Mouse (Mus musculus): ENCODE data around the gene Mkks. TPM values are rescaled to one million over a fixed set of nuclear protein-coding genes. Genes with fewer than 3 reads are reported as not detected.

Mkks gene
- polyA plus RNA-seq, 1 experiment, result 5.0 TPM

GRCm38 (mm10) chr2:136835882-136836281 lies 55.3 kb downstream of the Mkks start:
- no peak overlapping the region for H3K27ac ChIP-seq (ENCODE audit: insufficient read depth, low read depth, low read length)
- TF ChIP-seq CTCF (IDR thresholded peaks at IDR 0.05; ENCODE audit: extremely low read depth, insufficient read length, insufficient replicate concordance, low read depth, low read length) (no peak), POLR2A (IDR thresholded peaks at IDR 0.05; ENCODE audit: low read depth, low read length) (no peak)
- H3K4me1 ChIP-seq (ENCODE audit: control insufficient read depth, insufficient read depth, insufficient read length, low read length), result peaks cover 10% of the 10 kb centered on the region; the same call in 1 of the 2 replicates
- no peak overlapping the region for H3K4me3 ChIP-seq (ENCODE audit: low read depth, low read length)
- H3K27me3 ChIP-seq (ENCODE audit: control insufficient read depth, insufficient read depth, low read length), result no peaks in the 10 kb centered on the region
- WGBS, result 69% methylated on average over 3 of the region's 3 CpGs
- no peaks in the 10 kb centered on the region for H3K36me3 ChIP-seq (ENCODE audit: control insufficient read depth, insufficient read depth, low read length)

DNA sequence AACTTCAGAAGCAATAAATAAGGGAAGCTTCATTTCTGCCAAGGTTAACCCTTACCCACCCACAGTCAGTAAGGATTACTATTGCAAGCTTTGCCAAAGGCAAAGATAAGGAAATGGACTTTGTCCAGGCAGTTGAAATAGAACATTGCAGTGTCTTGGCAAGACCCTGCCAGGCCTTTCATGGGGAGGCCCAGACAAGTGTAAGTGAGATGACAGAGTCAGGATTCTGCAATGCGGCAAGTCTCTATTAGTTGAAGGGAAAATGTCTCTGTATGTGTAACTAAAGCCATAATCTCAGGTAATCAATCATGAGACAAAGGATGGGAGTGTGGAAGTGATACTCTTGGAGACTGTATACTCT lies 56.5 kb downstream of the Mkks start:
- H3K4me1 ChIP-seq (ENCODE audit: control insufficient read depth, insufficient read depth, insufficient read length, low read length), result peaks cover 10% of the 10 kb centered on the region; the same call in 1 of the 2 replicates
- no peaks in the 10 kb centered on the region for H3K27me3 ChIP-seq (ENCODE audit: control insufficient read depth, insufficient read depth, low read length)
- H3K27ac ChIP-seq (ENCODE audit: insufficient read depth, low read depth, low read length), result peak overlapping the region; percentile 71
- H3K36me3 ChIP-seq (ENCODE audit: control insufficient read depth, insufficient read depth, low read length), result no peaks in the 10 kb centered on the region
- no peak overlapping the region for H3K4me3 ChIP-seq (ENCODE audit: low read depth, low read length)
- 24% methylated on average over 1 of the region's 1 CpGs for WGBS
- TF ChIP-seq POLR2A (IDR thresholded peaks at IDR 0.05; ENCODE audit: low read depth, low read length) (no peak), CTCF (IDR thresholded peaks at IDR 0.05; ENCODE audit: extremely low read depth, insufficient read length, insufficient replicate concordance, low read depth, low read length) (no peak)

- 34% methylated on average over 3 of the region's 3 CpGs for WGBS
- Histone ChIP-seq H3K27me3 (ENCODE audit: control insufficient read depth, insufficient read depth, low read length) (no peaks in the 10 kb centered on the region), H3K36me3 (ENCODE audit: control insufficient read depth, insufficient read depth, low read length) (no peaks in the 10 kb centered on the region), H3K27ac (ENCODE audit: insufficient read depth, low read depth, low read length) (peak overlapping the region; percentile 21; the same call in 1 of the 2 replicates), H3K4me1 (ENCODE audit: control insufficient read depth, insufficient read depth, insufficient read length, low read length) (peaks cover 10% of the 10 kb centered on the region; the same call in 1 of the 2 replicates), H3K4me3 (ENCODE audit: low read depth, low read length) (no peak overlapping the region)
- no peak for TF ChIP-seq CTCF (IDR thresholded peaks at IDR 0.05; ENCODE audit: extremely low read depth, insufficient read length, insufficient replicate concordance, low read depth, low read length)
- no peak for TF ChIP-seq POLR2A (IDR thresholded peaks at IDR 0.05; ENCODE audit: low read depth, low read length)
These were observed 57.0 kb downstream of the Mkks start for GRCm38 (mm10) chr2:136833976-136834714.

DNA sequence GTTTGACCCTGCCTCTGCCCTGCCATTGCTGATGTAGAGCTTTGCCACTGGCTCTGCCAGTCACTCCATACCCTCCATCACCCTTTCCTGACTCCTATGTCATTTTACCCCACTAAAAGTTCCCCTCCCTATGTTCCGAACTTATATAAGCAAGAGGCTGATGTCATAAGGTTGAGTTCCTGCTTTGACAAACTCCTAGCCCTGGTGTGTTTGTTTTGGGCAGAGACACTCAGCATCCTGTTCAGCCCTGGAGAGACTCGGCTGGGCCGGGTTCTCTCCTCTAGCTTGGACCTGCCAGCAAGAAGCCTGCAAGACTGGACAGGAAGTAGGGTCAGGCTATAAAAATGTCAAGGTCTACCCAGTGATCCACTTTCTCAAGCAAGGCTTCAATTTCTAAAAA lies 58.3 kb downstream of the Mkks start:
- no peak overlapping the region for H3K27ac ChIP-seq (ENCODE audit: insufficient read depth, low read depth, low read length)
- 64% methylated on average over 3 of the region's 3 CpGs for WGBS
- H3K27me3 ChIP-seq (ENCODE audit: control insufficient read depth, insufficient read depth, low read length), result no peaks in the 10 kb centered on the region
- peaks cover 7% of the 10 kb centered on the region; the same call in 1 of the 2 replicates for H3K4me1 ChIP-seq (ENCODE audit: control insufficient read depth, insufficient read depth, insufficient read length, low read length)
- no peak overlapping the region for H3K4me3 ChIP-seq (ENCODE audit: low read depth, low read length)
- H3K36me3 ChIP-seq (ENCODE audit: control insufficient read depth, insufficient read depth, low read length), result no peaks in the 10 kb centered on the region
- TF ChIP-seq POLR2A (IDR thresholded peaks at IDR 0.05; ENCODE audit: low read depth, low read length), result no peak
- TF ChIP-seq CTCF (IDR thresholded peaks at IDR 0.05; ENCODE audit: extremely low read depth, insufficient read length, insufficient replicate concordance, low read depth, low read length), result no peak

GRCm38 (mm10) chr2:136827612-136828011 lies 63.6 kb downstream of the Mkks start:
- Histone ChIP-seq H3K4me1 (ENCODE audit: control insufficient read depth, insufficient read depth, insufficient read length, low read length) (peaks cover 9% of the 10 kb centered on the region; the same call in 1 of the 2 replicates), H3K27ac (ENCODE audit: insufficient read depth, low read depth, low read length) (no peak overlapping the region), H3K4me3 (ENCODE audit: low read depth, low read length) (no peak overlapping the region), H3K36me3 (ENCODE audit: control insufficient read depth, insufficient read depth, low read length) (no peaks in the 10 kb centered on the region), H3K27me3 (ENCODE audit: control insufficient read depth, insufficient read depth, low read length) (no peaks in the 10 kb centered on the region)
- WGBS, result 83% methylated on average over 4 of the region's 4 CpGs
- no peak for TF ChIP-seq CTCF (IDR thresholded peaks at IDR 0.05; ENCODE audit: extremely low read depth, insufficient read length, insufficient replicate concordance, low read depth, low read length)
- TF ChIP-seq POLR2A (IDR thresholded peaks at IDR 0.05; ENCODE audit: low read depth, low read length), result no peak

Other genes starting within 250 kb of the Mkks start
- 1.0 and 1.2 TPM in 2 replicates for gene Snap25, start 177.9 kb downstream of the Mkks start, polyA plus RNA-seq (2012; rRNA removed)
- not detected in 2 replicates for gene AL731706.2, start 5.7 kb downstream of the Mkks start, polyA plus RNA-seq (2012; rRNA removed)
- gene Slx4ip, start 171 bp downstream of the Mkks start, polyA plus RNA-seq (2012; rRNA removed), result 0.22 and 0.32 TPM in 2 replicates
- 1.3 and 5.0 TPM in 2 replicates for gene AL731706.1, start within 50 bp of the Mkks start, polyA plus RNA-seq (2012; rRNA removed)
- 2.7 and 3.2 TPM in 2 replicates for gene Jag1, start 225.3 kb upstream of the Mkks start, polyA plus RNA-seq (2012; rRNA removed)